Mouse (Mus musculus) cerebellum, adult 2 months (tissue): ENCODE data around the gene Ogn.

ENCODE experiments used
- CTCF ChIP-seq: fragments of 200-500 bp; IDR thresholded peaks from 2 replicates; pipeline ENCODE4 v1.5.1; 2011; ENCODE audit warnings: low read depth, mild to moderate bottlenecking, control low read depth, low read length, moderate library complexity, borderline replicate concordance; ENCODE audit not compliant: insufficient read depth
- POLR2A ChIP-seq: fragments of 200-500 bp; IDR thresholded peaks from 2 replicates; pipeline ENCODE4 v1.6.1; 2011; ENCODE audit warnings: low read length, control low read depth, borderline replicate concordance; ENCODE audit not compliant: insufficient read depth

- TF ChIP-seq POLR2A (no peak), CTCF (no peak)
These were observed 48.7 kb upstream of the Ogn start for GRCm38 (mm10) chr13:49559185-49559584.
